Mouse (Mus musculus) heart, adult 8-10 months (tissue): ENCODE data around the gene Scgb1a1. TPM values are rescaled to one million over a fixed set of nuclear protein-coding genes. Genes with fewer than 3 reads are reported as not detected.
"Not testable (repeated sequence)": the region's sequence is repeated elsewhere in the genome, so short reads cannot be mapped to it uniquely, and the experiment has no call there.

ENCODE experiments used
- DNase-seq: peaks from one replicate; pipeline ENCODE4 v3.0.0; 2022; ENCODE audit warnings: low spot score
- total RNA-seq, 4 experiments: library from RNA; stranded (reverse); gene quantifications; 2 replicates each; pipeline ENCODE4 v1.2.4; 2022

Scgb1a1 gene
- total RNA-seq, 4 experiments from 2014 or later, result 44.8 TPM; not detected in 3

- DNase-seq, result no peak
Observed at GRCm38 (mm10) chr19:9100297-9101061, 12.7 kb upstream of the Scgb1a1 start.

DNA sequence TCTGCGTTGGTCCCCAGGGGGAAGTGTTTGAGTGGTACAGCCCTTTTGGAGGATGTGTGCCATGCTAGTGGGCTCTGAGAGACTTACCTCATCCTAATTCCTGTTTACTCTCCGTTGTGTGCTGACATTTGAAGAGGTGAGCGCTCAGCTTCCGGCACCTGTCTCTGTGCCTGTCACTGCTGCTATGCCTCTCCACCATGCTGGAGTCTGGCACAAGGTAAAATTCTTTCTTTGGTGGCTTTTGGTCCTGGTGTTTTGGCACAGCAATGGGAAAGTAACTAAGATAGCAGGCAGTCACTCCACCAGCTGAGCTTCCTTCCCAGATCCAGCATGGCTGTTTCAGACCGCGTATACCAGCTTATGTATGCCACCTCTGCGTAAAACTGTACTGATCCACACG lies 12.0 kb upstream of the Scgb1a1 start:
- DNase-seq, result no peak

- DNase-seq, result no peak
Observed at GRCm38 (mm10) chr19:9097441-9097840, 9.7 kb upstream of the Scgb1a1 start.

DNA sequence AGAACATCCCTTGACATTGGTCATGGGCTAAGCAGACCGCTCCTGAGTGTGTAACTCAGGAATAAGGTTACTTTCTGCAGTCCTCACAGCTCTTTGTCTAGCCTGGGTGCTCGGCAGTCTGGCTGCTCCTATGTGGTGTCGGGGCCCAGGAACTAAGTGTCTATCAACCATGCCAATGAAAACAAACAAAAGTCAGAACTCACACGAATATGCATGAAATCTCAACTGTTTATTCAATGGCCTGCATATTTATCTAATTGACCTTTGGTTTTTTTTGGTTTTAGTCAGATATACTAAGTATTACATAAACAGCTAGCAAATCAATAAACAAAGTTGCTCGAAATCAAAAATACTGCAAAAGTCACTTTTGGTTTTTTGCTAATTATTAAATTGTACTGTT lies 7.4 kb upstream of the Scgb1a1 start:
- no peak for DNase-seq

- DNase-seq, result no peak
Observed at GRCm38 (mm10) chr19:9090709-9091108, 3.0 kb upstream of the Scgb1a1 start.

DNA sequence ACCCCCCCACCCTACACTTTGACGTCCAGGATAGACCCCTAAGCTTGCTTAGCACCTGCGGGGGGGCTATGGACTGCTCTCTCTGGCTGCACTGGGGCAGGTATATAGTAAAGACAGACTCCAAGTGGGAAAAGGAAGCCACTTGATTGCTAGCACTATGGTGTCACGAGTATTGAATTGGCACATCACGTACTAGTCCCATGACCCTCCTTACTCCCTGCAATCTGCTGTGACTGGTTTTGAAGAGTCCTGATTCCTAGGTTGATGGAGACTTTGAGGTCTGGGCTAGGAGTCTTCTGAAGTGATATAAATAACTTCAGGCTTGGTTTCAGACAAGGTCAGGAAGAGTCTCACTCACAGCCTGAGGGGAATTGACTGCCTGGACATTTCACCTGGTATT lies 2.4 kb upstream of the Scgb1a1 start:
- no peak for DNase-seq

- DNase-seq, result not testable (repeated sequence)
Observed at GRCm38 (mm10) chr19:9083892-9084291, 3.9 kb downstream of the Scgb1a1 start.

DNA sequence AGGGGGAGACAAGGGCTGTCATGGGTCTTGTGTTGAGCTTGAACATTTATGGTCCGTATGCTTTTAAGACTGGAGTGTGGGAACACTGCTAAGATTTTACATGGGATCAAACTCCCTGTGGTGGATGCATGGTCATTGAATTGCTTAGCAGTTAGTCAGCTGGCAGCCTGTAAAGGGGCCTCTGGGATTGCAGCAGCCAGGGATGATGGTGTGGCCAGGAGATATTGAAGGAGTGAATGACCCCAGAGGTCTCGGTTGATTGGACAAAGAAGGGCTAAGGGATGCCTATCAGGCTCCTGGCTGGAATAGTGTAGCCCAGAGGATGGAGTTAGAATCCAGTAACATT lies 4.8 kb downstream of the Scgb1a1 start:
- no peak for DNase-seq

DNA sequence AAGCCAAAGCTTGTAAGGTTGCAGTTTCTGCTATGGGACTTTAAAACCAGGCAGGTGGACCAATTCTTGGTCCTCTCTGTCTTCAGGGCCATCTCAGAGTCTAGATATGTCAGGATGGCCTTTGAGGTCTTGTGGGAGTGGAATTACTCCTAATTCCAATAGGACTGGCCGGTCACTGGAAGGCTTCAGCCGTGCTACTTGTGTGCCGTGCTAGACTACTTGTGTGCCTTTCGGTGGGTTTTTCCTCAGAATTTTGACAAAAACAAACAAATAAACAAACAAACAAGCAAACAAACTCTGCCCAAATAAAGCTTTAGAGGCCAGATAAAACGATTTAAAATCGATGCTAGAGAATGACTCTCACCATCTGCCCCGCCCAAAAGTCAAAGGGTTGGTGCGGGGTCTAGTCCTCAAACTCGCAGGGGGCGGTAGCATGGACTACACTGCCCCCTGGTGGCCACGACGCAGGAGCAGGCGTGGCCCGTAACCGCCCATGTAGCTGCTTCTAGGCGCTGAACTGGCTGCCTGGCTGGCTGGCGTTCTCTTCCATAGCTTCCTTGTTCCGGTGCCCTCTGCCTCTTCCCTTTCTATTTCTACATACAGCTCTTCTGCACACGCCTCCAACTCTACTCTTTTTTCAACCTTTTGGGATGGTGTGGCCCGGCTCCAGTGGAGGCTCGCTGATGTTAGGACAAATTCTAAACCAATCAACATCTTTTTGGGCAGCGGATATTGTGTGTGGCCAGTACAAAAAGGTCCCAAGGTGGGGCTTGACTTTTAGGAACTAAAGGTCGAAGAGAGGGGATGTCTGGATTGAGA lies 5.4 kb downstream of the Scgb1a1 start:
- DNase-seq, result peak; percentile 84

DNA sequence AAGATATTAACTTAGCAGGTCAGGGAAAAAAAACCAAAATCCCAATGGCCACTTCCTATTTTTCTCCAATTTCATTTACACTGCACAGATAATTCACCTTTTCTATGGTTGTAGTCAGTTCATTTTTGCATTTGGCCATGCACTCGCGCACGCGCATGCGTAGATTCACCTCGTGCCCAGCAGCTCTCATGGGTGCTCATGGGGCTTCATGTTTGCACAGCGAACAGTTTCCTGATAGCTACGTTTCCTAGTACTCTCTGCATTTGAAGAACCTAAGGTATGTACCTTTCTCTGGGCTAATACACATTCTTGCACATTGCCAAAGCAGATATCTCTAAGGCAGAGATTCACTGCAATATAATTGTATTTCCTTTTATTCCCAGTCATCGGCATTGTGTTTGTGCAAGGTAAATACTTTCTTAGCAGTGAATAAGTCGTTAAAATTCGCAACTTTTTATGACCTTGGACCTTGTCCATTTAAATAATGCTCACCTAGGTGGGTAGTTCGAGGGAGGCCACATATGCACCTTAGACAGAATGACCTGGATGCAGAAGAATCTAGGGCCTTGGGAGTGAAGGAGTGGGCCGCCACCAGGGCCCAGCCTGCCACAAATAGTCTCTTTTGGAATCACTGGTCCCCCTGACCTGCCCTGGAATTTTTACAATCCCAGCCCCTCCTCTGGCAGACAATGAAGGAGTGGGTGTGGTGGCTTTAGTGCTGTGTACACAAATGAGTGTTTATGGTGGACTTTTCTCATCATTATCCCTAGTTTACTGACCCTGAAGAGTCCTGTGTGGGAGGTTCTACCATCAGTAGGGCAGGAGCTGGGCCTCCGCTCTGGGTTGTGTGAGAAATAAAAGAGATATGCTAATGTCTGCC lies 6.2 kb downstream of the Scgb1a1 start:
- no peak for DNase-seq

GRCm38 (mm10) chr19:9079916-9080315 lies 7.8 kb downstream of the Scgb1a1 start:
- DNase-seq, result no peak

DNA sequence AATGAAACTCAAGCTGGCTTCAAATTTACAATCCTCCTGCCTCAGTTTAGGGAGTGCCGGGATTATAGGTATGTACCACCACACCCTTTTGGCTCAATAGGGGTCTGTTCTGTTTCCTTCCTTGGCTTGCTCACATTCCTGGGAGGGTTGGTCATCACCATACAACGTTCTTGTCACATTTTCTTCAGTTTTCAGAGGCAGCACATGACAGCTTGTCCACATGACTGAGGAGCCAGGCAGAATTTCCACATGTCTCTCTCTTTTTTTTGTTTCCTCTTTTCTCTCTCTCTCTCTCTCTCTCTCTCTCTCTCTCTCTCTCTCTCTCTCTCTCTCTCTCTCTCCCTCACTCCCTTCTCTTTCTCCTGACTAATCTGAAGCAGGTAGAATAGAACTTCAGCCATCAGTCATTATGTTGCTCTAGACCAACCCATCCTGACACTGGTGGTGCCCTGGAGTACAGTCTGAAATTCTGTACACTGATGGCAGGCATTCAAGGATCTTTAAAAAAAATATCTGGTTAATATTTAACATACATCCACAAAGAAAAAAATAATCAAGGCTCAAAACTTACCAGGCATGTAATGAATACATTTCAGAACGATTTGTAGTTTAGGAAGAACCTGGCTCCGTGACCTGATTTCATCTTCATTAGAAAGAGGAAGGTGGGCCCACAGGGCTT lies 10.6 kb downstream of the Scgb1a1 start:
- no peak for DNase-seq

GRCm38 (mm10) chr19:9076035-9076434 lies 11.7 kb downstream of the Scgb1a1 start:
- DNase-seq, result no peak

DNA sequence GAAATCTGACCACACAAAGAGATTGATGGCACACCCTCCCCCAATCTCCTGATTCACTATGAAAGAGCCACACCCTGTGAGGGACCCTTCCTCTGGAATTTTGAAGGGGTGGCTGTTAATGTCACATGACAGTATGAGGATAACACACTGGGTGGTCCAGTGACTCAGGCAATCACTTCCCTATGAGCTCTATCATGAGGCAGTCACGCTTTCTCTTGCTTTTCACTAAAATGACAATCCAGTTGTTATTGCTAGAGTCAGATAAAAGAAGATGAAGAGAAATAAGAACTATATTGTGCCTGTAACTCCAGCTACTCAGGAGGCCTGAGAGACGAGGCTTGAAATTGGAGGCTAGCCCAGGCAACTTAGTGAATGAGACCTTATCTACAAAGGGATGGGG lies 12.2 kb downstream of the Scgb1a1 start:
- DNase-seq, result no peak

- DNase-seq, result no peak
Observed at GRCm38 (mm10) chr19:9074424-9074823, 13.3 kb downstream of the Scgb1a1 start.

GRCm38 (mm10) chr19:9073776-9074411 lies 13.9 kb downstream of the Scgb1a1 start:
- DNase-seq, result peak; percentile 77

- DNase-seq, result no peak
Observed at GRCm38 (mm10) chr19:9072157-9072530, 15.6 kb downstream of the Scgb1a1 start.

GRCm38 (mm10) chr19:9071456-9072156 lies 16.2 kb downstream of the Scgb1a1 start:
- DNase-seq, result peak; percentile 92

DNA sequence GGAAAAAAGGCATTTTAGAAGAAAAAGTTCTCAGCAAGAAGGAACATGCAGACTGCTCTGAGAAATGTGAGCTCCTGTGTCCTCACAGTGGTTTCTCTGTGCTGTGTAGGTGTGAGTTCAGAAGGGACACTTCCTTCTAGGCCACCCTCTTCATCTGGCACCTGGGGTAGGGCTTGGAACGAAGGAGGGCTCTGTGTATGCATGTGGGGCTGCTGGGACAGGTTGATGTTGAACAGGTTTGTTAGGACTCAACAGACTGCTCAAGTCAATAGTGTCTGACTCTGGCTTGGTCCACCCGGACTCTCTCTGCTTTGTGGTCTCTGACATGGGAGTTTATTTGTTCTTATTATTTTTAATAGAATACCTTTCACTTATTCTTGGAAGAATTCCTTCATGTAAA lies 17.4 kb downstream of the Scgb1a1 start:
- DNase-seq, result no peak

GRCm38 (mm10) chr19:9069687-9070307 lies 18.0 kb downstream of the Scgb1a1 start:
- DNase-seq, result no peak
